Mouse (Mus musculus) spleen, adult 2 months (tissue): ENCODE measurements around the gene Ccnl1.

ENCODE experiments used
- CTCF ChIP-seq: fragments of 200-500 bp; IDR thresholded peaks from 2 replicates; pipeline ENCODE4 v1.5.1; 2011; ENCODE audit warnings: mild to moderate bottlenecking, inconsistent platforms; ENCODE audit not compliant: insufficient read depth, insufficient read length, insufficient replicate concordance; ENCODE audit errors: extremely low read depth
- POLR2A ChIP-seq: fragments of 200-500 bp; IDR thresholded peaks from 2 replicates; pipeline ENCODE4 v1.6.1; 2011; ENCODE audit warnings: low read depth, low read length, inconsistent platforms

DNA sequence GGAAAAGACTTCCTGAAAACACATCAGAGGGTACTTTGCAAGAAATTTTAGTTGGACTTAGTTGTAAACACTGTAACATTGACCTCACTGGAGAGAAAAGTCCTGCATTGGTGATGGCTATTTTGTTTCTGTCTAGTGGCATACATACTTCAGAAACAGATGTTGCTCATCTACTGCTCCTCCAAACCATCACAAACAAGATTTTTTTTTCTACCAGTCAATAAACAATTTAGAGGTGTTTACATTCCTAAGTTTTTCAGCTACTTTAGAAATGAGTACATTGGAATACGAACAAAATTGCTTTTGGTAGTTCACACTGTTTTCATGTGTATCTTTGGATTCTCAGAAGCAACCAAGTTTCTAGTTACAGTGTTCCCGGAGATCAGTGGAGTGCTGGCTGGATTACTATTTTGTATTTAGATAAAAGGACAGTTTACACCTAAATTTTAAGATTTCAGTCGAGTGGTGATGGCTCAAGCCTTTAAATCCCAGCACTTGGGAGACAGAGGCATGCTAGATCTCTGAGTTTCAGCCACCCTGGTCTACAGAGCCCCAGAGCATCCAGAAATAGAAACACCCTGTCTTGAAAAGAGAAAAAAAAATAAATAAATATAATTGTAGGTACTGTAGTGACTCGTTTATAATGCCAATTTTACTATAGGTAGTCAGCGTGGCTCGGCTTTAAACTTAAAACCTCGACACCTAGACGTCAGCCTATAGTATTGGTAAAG, 15.6 kb upstream of the Ccnl1 start:
- TF ChIP-seq CTCF (no peak), POLR2A (no peak)
